Mouse (Mus musculus) hindbrain, postnatal 0 days (tissue): ENCODE data around the gene Uap1. TPM values are rescaled to one million over a fixed set of nuclear protein-coding genes. Genes with fewer than 3 reads are reported as not detected.
A peak's percentile ranks its signal among the peaks of the same experiment; 100 is the strongest.

Experiments used
- ATAC-seq: fragments of 200-750 bp; cut with Nextera tagmentation; 2 replicates; pipeline ENCODE4 v1.8.0; 2017; ENCODE audit warnings: mild to moderate bottlenecking, moderate TSS enrichment, moderate library complexity
- DNase-seq: peaks from one replicate; pipeline ENCODE4 v3.0.0-alpha.2; 2015; ENCODE audit warnings: low spot score
- H3K27ac ChIP-seq: fragments of 300-500 bp; sonication (generic); 2 replicates; pipeline ENCODE4 v1.5.1; 2014; ENCODE audit warnings: mild to moderate bottlenecking
- H3K27me3 ChIP-seq: fragments of 300-500 bp; sonication (generic); 2 replicates; pipeline ENCODE4 v1.6.1; 2014; ENCODE audit warnings: low read length, mixed read lengths; ENCODE audit not compliant: insufficient read depth
- H3K36me3 ChIP-seq: fragments of 300-500 bp; sonication (generic); 2 replicates; pipeline ENCODE4 v1.6.1; 2014; ENCODE audit warnings: low read length, mixed read lengths; ENCODE audit not compliant: insufficient read depth
- H3K4me1 ChIP-seq: fragments of 300-500 bp; sonication (generic); 2 replicates; pipeline ENCODE4 v1.6.1; 2014; ENCODE audit warnings: antibody characterized with exemption, low read length, mixed read lengths; ENCODE audit not compliant: insufficient read depth
- H3K4me2 ChIP-seq: fragments of 300-500 bp; sonication (generic); 2 replicates; pipeline ENCODE4 v1.6.1; 2014; ENCODE audit warnings: low read depth, mild to moderate bottlenecking, low read length, moderate library complexity, mixed read lengths
- H3K4me3 ChIP-seq: fragments of 300-500 bp; sonication (generic); 2 replicates; pipeline ENCODE4 v1.5.1; 2014; ENCODE audit warnings: low read length
- H3K9ac ChIP-seq: fragments of 300-500 bp; sonication (generic); replicated peaks from 2 replicates; pipeline ENCODE4 v1.6.1; 2014; ENCODE audit warnings: mild to moderate bottlenecking, low read length, moderate library complexity, mixed read lengths
- H3K9me3 ChIP-seq: fragments of 300-500 bp; sonication (generic); 2 replicates; pipeline ENCODE4 v1.6.1; 2016; ENCODE audit warnings: low read length, mixed read lengths
- CTCF ChIP-seq: IDR thresholded peaks from 2 replicates; pipeline ENCODE4 v1.5.1; 2016; ENCODE audit warnings: antibody characterized with exemption, control low read depth, low read depth
- whole genome bisulfite sequencing: fragments of 180-500 bp; shearing (Covaris S2); extraction: QIAGEN DNeasy Blood & Tissue Kit; methylation state at CpG from one replicate; pipeline ENCODE4 v1.1.7; 2014; 5-methylcytosine and 5-hydroxymethylcytosine counted together
- polyA plus RNA-seq: library from polyadenylated mRNA; unstranded; fragments of >200 nt; fragmentation: Nextera tagmentation; extraction: Ambion mirVana; gene quantifications from 2 replicates; pipeline ENCODE4 v1.2.1, GENCODE M21; 2015
- total RNA-seq: library from RNA; depleted of rRNA; stranded (reverse); fragments of >200 nt; gene quantifications from 2 replicates; pipeline ENCODE4 v1.2.3, GENCODE M21; 2014; rRNA removed

Gene Uap1
- total RNA-seq: 38.1 and 46.7 TPM in 2 replicates
- polyA plus RNA-seq: 52.6 and 54.7 TPM in 2 replicates

- TF ChIP-seq CTCF: peak; percentile 68
- H3K4me1 ChIP-seq: peaks cover 3% of the 10 kb centered on the region; the same call in 1 of the 2 replicates
- peak within 1 kb of the TSS; percentile 75 for H3K4me2 ChIP-seq
- DNase-seq (peak; percentile 98), ATAC-seq (peak; percentile 100)
- peak within 1 kb of the TSS; percentile 88 for H3K4me3 ChIP-seq
- no peaks in the 10 kb centered on the region for H3K36me3 ChIP-seq
- H3K9ac ChIP-seq: peak within 1 kb of the TSS; percentile 83
- H3K9me3 ChIP-seq: no peaks in the 10 kb centered on the region
- H3K27me3 ChIP-seq: no peaks in the 10 kb centered on the region
- 3% methylated on average over 51 of the region's 52 CpGs for WGBS
- H3K27ac ChIP-seq: peak within 1 kb of the TSS; percentile 87
Measured at GRCm38 (mm10) chr1:170174814-170175332, at the start of gene Uap1. Gene Uap1 (minus strand): TSS chr1:170174957.

DNA sequence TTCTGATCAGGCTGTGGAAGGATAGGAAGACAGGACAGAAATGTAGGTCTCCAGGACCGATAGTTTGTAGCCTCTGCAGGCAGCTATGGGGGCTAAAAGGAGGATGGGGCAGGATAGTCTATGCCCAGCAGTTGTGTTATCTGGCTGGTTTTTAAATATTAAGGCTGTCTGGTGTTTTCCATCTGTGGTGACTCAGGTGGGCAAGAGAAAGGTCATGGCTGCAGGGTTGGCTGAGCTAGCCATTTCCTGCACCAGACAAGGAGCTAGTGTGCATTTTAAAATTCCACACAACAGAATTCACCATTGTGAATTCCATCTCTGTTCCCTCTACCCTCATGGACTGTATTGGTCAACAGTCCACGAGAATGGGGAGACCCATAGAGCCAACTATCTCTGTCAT is 48.5 kb upstream of the Uap1 start:
- H3K4me3 ChIP-seq: no peak overlapping the region
- H3K9me3 ChIP-seq: no peaks in the 10 kb centered on the region
- DNase-seq: no peak
- TF ChIP-seq CTCF: no peak
- H3K27me3 ChIP-seq: no peaks in the 10 kb centered on the region
- H3K4me2 ChIP-seq: no peak overlapping the region
- no peak overlapping the region for H3K27ac ChIP-seq
- H3K9ac ChIP-seq: no peak overlapping the region
- no peak for ATAC-seq
- 89% methylated on average over 2 of the region's 2 CpGs for WGBS
- H3K36me3 ChIP-seq: no peaks in the 10 kb centered on the region
- no peaks in the 10 kb centered on the region for H3K4me1 ChIP-seq

DNA sequence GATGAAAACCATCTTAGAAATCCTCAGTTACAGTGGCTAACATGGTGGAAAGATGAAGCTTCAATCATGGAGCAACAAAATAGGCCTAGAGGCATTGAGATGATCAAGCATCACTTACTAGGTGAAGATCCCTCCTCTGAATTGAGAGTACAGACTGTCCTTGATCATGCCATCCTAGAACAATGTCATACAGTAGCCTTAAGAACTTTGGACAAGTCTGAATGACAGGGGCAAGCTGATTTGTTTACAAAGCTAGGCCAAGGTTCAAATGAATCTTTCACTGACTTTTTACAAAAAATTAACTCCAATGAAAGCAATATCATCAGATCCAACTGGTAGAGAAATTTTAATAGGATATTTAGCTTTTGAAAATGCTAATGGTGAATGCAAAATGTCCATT is 45.6 kb upstream of the Uap1 start:
- no peaks in the 10 kb centered on the region for H3K9me3 ChIP-seq
- ATAC-seq: no peak

GRCm38 (mm10) chr1:170218091-170218884 is 43.5 kb upstream of the Uap1 start:
- WGBS: 81% methylated on average over 6 of the region's 6 CpGs
- Histone ChIP-seq H3K27me3 (no peaks in the 10 kb centered on the region), H3K4me1 (0 out of 2 replicates have a peak, but pooled peaks cover 6% of the 10 kb centered on the region), H3K9ac (no peak overlapping the region), H3K27ac (no peak overlapping the region), H3K4me3 (no peak overlapping the region), H3K36me3 (no peaks in the 10 kb centered on the region), H3K4me2 (no peak overlapping the region), H3K9me3 (no peaks in the 10 kb centered on the region)
- ATAC-seq (no peak), DNase-seq (peak; percentile 6)
- TF ChIP-seq CTCF: peak; percentile 51

More for the DNA sequence above, 45.6 kb upstream of the Uap1 start:
- Histone ChIP-seq H3K4me2 (no peak overlapping the region), H3K4me3 (no peak overlapping the region), H3K9ac (no peak overlapping the region), H3K27me3 (no peaks in the 10 kb centered on the region), H3K27ac (no peak overlapping the region), H3K36me3 (no peaks in the 10 kb centered on the region), H3K4me1 (0 out of 2 replicates have a peak, but pooled peaks cover 3% of the 10 kb centered on the region)
- no peak for TF ChIP-seq CTCF
- no peak for DNase-seq

- peak overlapping the region; percentile 85 for H3K4me3 ChIP-seq
- H3K4me1 ChIP-seq: 0 out of 2 replicates have a peak, but pooled peaks cover 6% of the 10 kb centered on the region
- WGBS: 84% methylated on average over 3 of the region's 3 CpGs
- no peak overlapping the region for H3K27ac ChIP-seq
- peak overlapping the region; percentile 67 for H3K4me2 ChIP-seq
- no peak for TF ChIP-seq CTCF
- peaks cover 7% of the 10 kb centered on the region; the same call in 1 of the 2 replicates for H3K36me3 ChIP-seq
- DNase-seq (no peak), ATAC-seq (no peak)
- peak overlapping the region; percentile 91; the same call in 1 of the 2 replicates for H3K9ac ChIP-seq
- no peaks in the 10 kb centered on the region for H3K27me3 ChIP-seq
- H3K9me3 ChIP-seq: no peaks in the 10 kb centered on the region
Measured at GRCm38 (mm10) chr1:170215590-170215989, 40.8 kb upstream of the Uap1 start.

GRCm38 (mm10) chr1:170214757-170215522 is 40.2 kb upstream of the Uap1 start, which contains the start of gene Uhmk1:
Gene Uhmk1 (minus strand): TSS chr1:170215397.
- H3K9me3 ChIP-seq: no peaks in the 10 kb centered on the region
- no peak for TF ChIP-seq CTCF
- WGBS: under 1% methylated on average over 53 of the region's 70 CpGs

More at GRCm38 (mm10) chr1:170214757-170215522, 40.2 kb upstream of the Uap1 start, which contains the start of gene Uhmk1:
- Histone ChIP-seq H3K4me2 (peak within 1 kb of the TSS; percentile 67), H3K27ac (peak within 1 kb of the TSS; percentile 79), H3K4me1 (0 out of 2 replicates have a peak, but pooled peaks cover 6% of the 10 kb centered on the region), H3K9ac (peak within 1 kb of the TSS; percentile 91), H3K36me3 (peaks cover 7% of the 10 kb centered on the region; the same call in 1 of the 2 replicates), H3K27me3 (no peaks in the 10 kb centered on the region), H3K4me3 (peak within 1 kb of the TSS; percentile 85)
- ATAC-seq: peak; percentile 99
- DNase-seq: peak; percentile 94
